ENCODE assay signal across 18 mouse cellular contexts in genomic region chr5:143505545-143505944, GRCm38 (mm10).
"Had no signal": no experiment of that assay in that cellular context is flagged by ENCODE, and none has a peak within 500 bp of the region (broad histone marks: within the 10 kb centered on the region; RNA-seq: fewer than 3 reads in every experiment).

No protein-coding gene starts in this region.

- DNase-seq: lung, adult 2 months; lung, postnatal 14 days; lung, postnatal 36 days; midbrain, embryonic 14.5 days; right cerebral cortex, postnatal 14 days; thymus, adult 2 months; thymus, postnatal 14 days; thymus, postnatal 36 days had no signal

- H3K4me1 ChIP-seq: midbrain, embryonic 10.5 days had no signal

- H3K4me3 ChIP-seq: liver, embryonic 15.5 days; lung, embryonic 15.5 days; midbrain, embryonic 10.5 days; midbrain, embryonic 12.5 days; neural tube, embryonic 12.5 days; stomach, embryonic 15.5 days had no signal

- H3K27me3 ChIP-seq: liver, embryonic 15.5 days; lung, embryonic 15.5 days; midbrain, embryonic 12.5 days; neural tube, embryonic 12.5 days; stomach, embryonic 15.5 days had no signal

- H3K9ac ChIP-seq: liver, embryonic 15.5 days; liver, postnatal 0 days; lung, embryonic 15.5 days; midbrain, embryonic 12.5 days; neural tube, embryonic 12.5 days; stomach, embryonic 15.5 days had no signal

- H3K9me3 ChIP-seq: liver, embryonic 15.5 days; lung, embryonic 15.5 days; midbrain, embryonic 10.5 days; midbrain, embryonic 12.5 days; neural tube, embryonic 12.5 days; stomach, embryonic 15.5 days had no signal

- H3K27ac ChIP-seq: liver, embryonic 15.5 days; lung, embryonic 15.5 days; macrophage; midbrain, embryonic 10.5 days; midbrain, embryonic 12.5 days; neural tube, embryonic 12.5 days; stomach, embryonic 15.5 days; stomach, postnatal 0 days had no signal

- H3K4me2 ChIP-seq: liver, embryonic 15.5 days; lung, embryonic 15.5 days; midbrain, embryonic 12.5 days; neural tube, embryonic 12.5 days; stomach, embryonic 15.5 days had no signal

- ATAC-seq: liver, postnatal 0 days; lung, postnatal 0 days had no signal
